Mouse (Mus musculus): ENCODE measurements at regions not wholly inside any gene's neighbourhood (a gene's known extent, or its start where the extent isn't known, plus 50 kb on each side); places are given as distances from the start of the nearest gene placed in this dataset.

DNA sequence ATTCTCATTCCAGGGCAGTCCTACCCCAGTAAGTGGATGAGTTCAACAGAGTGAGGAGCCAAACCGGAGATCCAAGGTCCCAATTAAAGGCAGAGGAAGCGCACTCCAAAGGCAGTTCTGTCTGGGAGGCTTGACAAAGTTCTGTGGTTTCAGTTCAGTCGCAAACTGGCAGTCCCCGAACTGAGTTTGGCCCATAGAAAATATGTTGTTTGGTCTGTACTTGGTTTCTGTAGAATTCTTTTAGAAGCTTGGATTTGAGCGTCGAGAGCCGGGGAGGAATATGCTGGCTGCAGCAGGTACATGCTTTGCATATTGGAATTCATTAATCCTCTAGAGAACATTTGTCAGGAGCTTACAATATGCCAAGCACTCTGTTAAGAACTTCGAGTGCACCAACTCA is 216.9 kb upstream of the Jmjd1c start:
- TF ChIP-seq CTCF (conservative IDR thresholded peaks at IDR 0.05; ENCODE audit: low read length) (no peak), POU5F1 (IDR thresholded peaks at IDR 0.05; ENCODE audit: borderline replicate concordance, low read length) (no peak)
